Mouse (Mus musculus): ENCODE results near the gene Fibcd1.

The Fibcd1 gene

GRCm38 (mm10) chr2:31845896-31846691 lies at the start of gene Fibcd1:
TSS of gene Fibcd1 (minus strand) at chr2:31846005.
- ChIA-PET POLR2A (interaction anchor here in 3 of 4 experiments (0.6 to 2.8 kb wide), 7 partner anchors 13 to 285 kb away, joined by 3 to 8 read pairs (median 3); no protein-coding TSS in a partner anchor), CTCF (interaction anchor here (0.5 to 2.6 kb wide), 14 partner anchors 9 to 344 kb away, joined by 3 to 9 read pairs (median 4); partner anchors contain the start of gene Abl1 (in 1 of the 4))

- ChIA-PET CTCF (interaction anchor here in 3 of 4 experiments (0.5 to 1.2 kb wide), 4 partner anchors 23 to 1733 kb away, joined by 3 to 6 read pairs (median 4); no protein-coding TSS in a partner anchor), POLR2A (interaction anchor here in 3 of 4 experiments (0.6 to 1.4 kb wide), 5 partner anchors 13 to 589 kb away, joined by 3 to 5 read pairs (median 3); partner anchors contain the start of gene Abl1 (in 1 of the 3))
Observed at GRCm38 (mm10) chr2:31894221-31894870, 48.5 kb upstream of the Fibcd1 start.

- POLR2A ChIA-PET: interaction anchor here in 2 of 4 experiments (0.7 to 1.4 kb wide), 6 partner anchors 9 to 168 kb away, joined by 3 read pairs; no protein-coding TSS in a partner anchor
- CTCF ChIA-PET: interaction anchor here in 2 of 4 experiments (0.9 to 1.2 kb wide), 3 partner anchors 38 to 212 kb away, joined by 3 to 5 read pairs (median 4); no protein-coding TSS in a partner anchor
Observed at GRCm38 (mm10) chr2:31893110-31893669, 47.4 kb upstream of the Fibcd1 start.

GRCm38 (mm10) chr2:31891219-31891618 lies 45.4 kb upstream of the Fibcd1 start:
- CTCF ChIA-PET: interaction anchor here in 2 of 4 experiments (0.6 kb wide), 2 partner anchors 29 to 53 kb away, joined by 3 read pairs; no protein-coding TSS in a partner anchor
- POLR2A ChIA-PET: interaction anchor here in 3 of 4 experiments (0.9 to 1.8 kb wide), 4 partner anchors 10 to 290 kb away, joined by 3 to 5 read pairs (median 4); no protein-coding TSS in a partner anchor

- POLR2A ChIA-PET: interaction anchor here in 2 of 4 experiments (0.9 to 1.5 kb wide), 5 partner anchors 9 to 13 kb away, joined by 3 to 6 read pairs (median 4); no protein-coding TSS in a partner anchor
- CTCF ChIA-PET: interaction anchor here in 2 of 4 experiments (1.8 to 2.1 kb wide), 3 partner anchors 65 to 102 kb away, joined by 4 to 6 read pairs (median 6); no protein-coding TSS in a partner anchor
Observed at GRCm38 (mm10) chr2:31888871-31889270, 43.1 kb upstream of the Fibcd1 start.

GRCm38 (mm10) chr2:31887030-31887429 lies 41.2 kb upstream of the Fibcd1 start, which contains the start of gene Lamc3:
TSS of gene Lamc3 (plus strand) at chr2:31887291.
- POLR2A ChIA-PET: interaction anchor here in 2 of 4 experiments (0.6 to 1.0 kb wide), 2 partner anchors 37 to 199 kb away, joined by 3 to 5 read pairs; partner anchors contain the start of gene Abl1 (in 1 of the 2)
- CTCF ChIA-PET: interaction anchor here in 3 of 4 experiments (0.6 to 2.1 kb wide), 11 partner anchors 11 to 517 kb away, joined by 3 to 6 read pairs (median 3); no protein-coding TSS in a partner anchor

GRCm38 (mm10) chr2:31884806-31885205 lies 39.0 kb upstream of the Fibcd1 start:
- CTCF ChIA-PET: interaction anchor here in 1 of 4 experiments (0.9 to 1.2 kb wide), 2 partner anchors 197 to 201 kb away, joined by 3 read pairs; partner anchors contain the start of gene Abl1
- POLR2A ChIA-PET: no interaction called here

GRCm38 (mm10) chr2:31883061-31883460 lies 37.3 kb upstream of the Fibcd1 start:
- POLR2A ChIA-PET: interaction anchor here in 2 of 4 experiments (0.6 to 1.4 kb wide), 2 partner anchors 156 to 195 kb away, joined by 3 to 4 read pairs; partner anchors contain the start of gene Abl1 (in 1 of the 2)
- CTCF ChIA-PET: no interaction called here

- CTCF ChIA-PET: interaction anchor here (0.6 to 1.9 kb wide), 18 partner anchors 9 to 967 kb away, joined by 3 to 9 read pairs (median 4); no protein-coding TSS in a partner anchor
Observed at GRCm38 (mm10) chr2:31880868-31881267, 35.1 kb upstream of the Fibcd1 start.

GRCm38 (mm10) chr2:31878610-31879009 lies 32.8 kb upstream of the Fibcd1 start:
- CTCF ChIA-PET: no interaction called here
- POLR2A ChIA-PET: interaction anchor here in 1 of 4 experiments (1.1 kb wide), 1 partner anchor 30 kb away, joined by 3 read pairs; no protein-coding TSS in a partner anchor

More at GRCm38 (mm10) chr2:31880868-31881267, 35.1 kb upstream of the Fibcd1 start:
- POLR2A ChIA-PET: interaction anchor here in 3 of 4 experiments (0.6 to 2.7 kb wide), 24 partner anchors 9 to 1030 kb away, joined by 3 to 17 read pairs (median 3); partner anchors contain the start of genes Abl1 (in 1 of the 3) and Nup214 (in 1 of the 3)

- CTCF ChIA-PET: interaction anchor here in 1 of 4 experiments (0.9 to 1.4 kb wide), 4 partner anchors 9 to 87 kb away, joined by 3 to 9 read pairs (median 4); partner anchors contain the start of gene Lamc3
- POLR2A ChIA-PET: interaction anchor here in 2 of 4 experiments (0.6 to 1.0 kb wide), 5 partner anchors 19 to 205 kb away, joined by 3 to 4 read pairs (median 3); partner anchors contain the start of gene Abl1 (in 1 of the 2)
Observed at GRCm38 (mm10) chr2:31876446-31876845, 30.6 kb upstream of the Fibcd1 start.

- ChIA-PET POLR2A (no interaction called here), CTCF (no interaction called here)
Observed at GRCm38 (mm10) chr2:31874290-31874855, 28.6 kb upstream of the Fibcd1 start.

- ChIA-PET POLR2A (interaction anchor here in 2 of 4 experiments (0.7 to 2.8 kb wide), 9 partner anchors 10 to 113 kb away, joined by 3 to 17 read pairs (median 3); no protein-coding TSS in a partner anchor), CTCF (interaction anchor here in 3 of 4 experiments (0.6 to 1.4 kb wide), 7 partner anchors 10 to 896 kb away, joined by 3 to 7 read pairs (median 3); no protein-coding TSS in a partner anchor)
Observed at GRCm38 (mm10) chr2:31870683-31871082, 24.9 kb upstream of the Fibcd1 start.

- CTCF ChIA-PET: no interaction called here
- POLR2A ChIA-PET: interaction anchor here in 1 of 4 experiments (2.5 kb wide), 1 partner anchor 11 kb away, joined by 17 read pairs; no protein-coding TSS in a partner anchor
Observed at GRCm38 (mm10) chr2:31869692-31870091, 23.9 kb upstream of the Fibcd1 start.

GRCm38 (mm10) chr2:31868538-31869164 lies 22.8 kb upstream of the Fibcd1 start:
- ChIA-PET CTCF (interaction anchor here in 2 of 4 experiments (1.1 to 1.2 kb wide), 2 partner anchors 18 to 20 kb away, joined by 3 to 4 read pairs; no protein-coding TSS in a partner anchor), POLR2A (interaction anchor here in 2 of 4 experiments (1.3 to 1.7 kb wide), 2 partner anchors 10 to 13 kb away, joined by 3 to 5 read pairs; no protein-coding TSS in a partner anchor)

GRCm38 (mm10) chr2:31867773-31868537 lies 22.1 kb upstream of the Fibcd1 start:
- ChIA-PET POLR2A (interaction anchor here in 2 of 4 experiments (0.5 to 1.7 kb wide), 5 partner anchors 7 to 63 kb away, joined by 3 to 7 read pairs (median 3); no protein-coding TSS in a partner anchor), CTCF (interaction anchor here in 2 of 4 experiments (0.6 to 1.2 kb wide), 4 partner anchors 18 to 487 kb away, joined by 3 to 4 read pairs (median 4); no protein-coding TSS in a partner anchor)
